Mouse (Mus musculus) CD4-positive, CD25-positive, alpha-beta regulatory T cell (primary cell): ENCODE data around the gene Slc38a9. TPM values are rescaled to one million over a fixed set of nuclear protein-coding genes. Genes with fewer than 3 reads are reported as not detected.

Experiments used
- polyA plus RNA-seq: library from polyadenylated mRNA; unstranded; fragments of 100-300 nt; shearing (Covaris generic); gene quantifications from one replicate; pipeline ENCODE4 v1.2.1, GENCODE M21; 2017

Gene Slc38a9
- 39.7 TPM for polyA plus RNA-seq

GRCm38 (mm10) chr13:112660574-112661381 is at the start of gene Slc38a9:
Slc38a9 (plus strand) TSS chr13:112660751.

DNA sequence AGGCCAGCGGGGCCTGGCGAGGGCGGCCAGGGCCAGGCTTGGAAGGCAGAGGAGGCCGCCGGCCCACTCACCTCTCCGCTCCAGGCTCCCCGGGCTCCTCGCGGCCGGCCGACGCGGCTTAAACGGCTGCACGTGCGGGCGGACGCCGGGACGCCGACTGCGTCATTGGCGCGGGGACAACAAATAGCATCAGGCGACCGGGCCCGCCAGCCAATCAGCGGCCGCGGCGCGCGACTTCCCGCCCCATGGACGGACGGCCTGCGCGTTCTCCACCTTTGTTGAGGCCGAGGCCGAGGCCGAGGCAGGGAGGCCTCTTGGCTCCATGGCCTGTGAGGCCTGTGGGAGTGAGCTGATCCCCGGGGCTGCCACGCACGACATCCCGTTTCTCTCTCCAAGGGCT is 8.3 kb upstream of the Slc38a9 start, which contains the start of gene Ddx4:
Ddx4 (minus strand) TSS at position 271 of the 400 bp plus-strand sequence.

Other genes starting within 250 kb of the Slc38a9 start
- 185 TPM for gene Il6st, start 196.7 kb upstream of the Slc38a9 start, polyA plus RNA-seq
- 0.08 TPM for gene Il31ra, start 66.4 kb upstream of the Slc38a9 start, polyA plus RNA-seq
- gene Ddx4, start 8.3 kb upstream of the Slc38a9 start, polyA plus RNA-seq = not detected
- 4.4 TPM for gene Plpp1, start 140.0 kb downstream of the Slc38a9 start, polyA plus RNA-seq